ENCODE assay signal across 8 mouse cellular contexts in genomic region chr11:97279405-97280215, GRCm38 (mm10). TPM values are rescaled to one million over a fixed set of nuclear protein-coding genes. Genes with fewer than 3 reads are reported as not detected.
A peak's percentile ranks its signal among the peaks of the same experiment; 100 is the strongest.
DNase-seq lines count a peak whose midpoint lies in the region; ATAC-seq and TF ChIP-seq lines count a peak whose summit lies in the region.

No protein-coding gene starts in this region.

- H3K4me2 ChIP-seq in embryonic facial prominence, embryonic 13.5 days: peak overlapping the region; percentile 71
- H3K4me2 ChIP-seq in midbrain, postnatal 0 days (ENCODE audit: low read depth, low read length, poor library complexity, severe bottlenecking): peak overlapping the region; percentile 52
- H3K4me2 ChIP-seq in stomach, embryonic 16.5 days (ENCODE audit: low read depth, low read length): peak overlapping the region; percentile 68

- H3K9ac ChIP-seq in embryonic facial prominence, embryonic 13.5 days: peak overlapping the region; percentile 99
- H3K9ac ChIP-seq in midbrain, postnatal 0 days (replicated peaks; ENCODE audit: low read length, poor library complexity, severe bottlenecking): peak overlapping the region; percentile 100
- peak overlapping the region; percentile 100 for H3K9ac ChIP-seq in stomach, embryonic 16.5 days (ENCODE audit: low read length)

- WGBS in embryonic facial prominence, embryonic 13.5 days: under 1% methylated on average over 62 of the region's 64 CpGs
- 0% methylated on average over 50 of the region's 64 CpGs for WGBS in midbrain, postnatal 0 days
- WGBS in stomach, embryonic 16.5 days: 1% methylated on average over 56 of the region's 64 CpGs

- no peaks in the 10 kb centered on the region for H3K36me3 ChIP-seq in embryonic facial prominence, embryonic 13.5 days
- H3K36me3 ChIP-seq in midbrain, postnatal 0 days (ENCODE audit: insufficient read depth, low read length): no peaks in the 10 kb centered on the region
- H3K36me3 ChIP-seq in stomach, embryonic 16.5 days (ENCODE audit: control insufficient read depth, insufficient read depth, low read length): no peaks in the 10 kb centered on the region

- H3K27me3 ChIP-seq in embryonic facial prominence, embryonic 13.5 days: no peaks in the 10 kb centered on the region
- no peaks in the 10 kb centered on the region for H3K27me3 ChIP-seq in midbrain, postnatal 0 days (ENCODE audit: insufficient read depth, low read length)
- no peaks in the 10 kb centered on the region for H3K27me3 ChIP-seq in stomach, embryonic 16.5 days (ENCODE audit: control insufficient read depth, insufficient read depth, low read length)

- peak overlapping the region; percentile 96 for H3K27ac ChIP-seq in embryonic facial prominence, embryonic 13.5 days
- peak overlapping the region; percentile 100 for H3K27ac ChIP-seq in midbrain, postnatal 0 days (ENCODE audit: low read depth, low read length)
- peak overlapping the region; percentile 98 for H3K27ac ChIP-seq in stomach, embryonic 16.5 days (ENCODE audit: low read length)

- DNase-seq in A20 (ENCODE audit: low read depth, low spot score) (peak; percentile 63), liver (peak; percentile 62)
- peak; percentile 70 to 80 for DNase-seq in adrenal gland, postnatal 36 days
- DNase-seq in heart, adult 8-10 months (ENCODE audit: low spot score): peak; percentile 38
- peak; percentile 53 for DNase-seq in kidney, adult 9 months
- DNase-seq in midbrain, postnatal 0 days (ENCODE audit: low spot score): peak; percentile 86

- H3K9me3 ChIP-seq in embryonic facial prominence, embryonic 13.5 days: no peaks in the 10 kb centered on the region
- no peaks in the 10 kb centered on the region for H3K9me3 ChIP-seq in midbrain, postnatal 0 days (ENCODE audit: low read length)
- no peaks in the 10 kb centered on the region for H3K9me3 ChIP-seq in stomach, embryonic 16.5 days (replicated peaks; ENCODE audit: control insufficient read depth, low read length)

- peak; percentile 81; the same call in 1 of the 2 replicates for ATAC-seq in embryonic facial prominence, embryonic 13.5 days (ENCODE audit: insufficient number of reproducible peaks, insufficient read depth, low FRiP score, low TSS enrichment, low read depth)
- ATAC-seq in midbrain, postnatal 0 days (ENCODE audit: low FRiP score): peak; percentile 86
- peak; percentile 71 for ATAC-seq in stomach, embryonic 16.5 days (ENCODE audit: insufficient read depth, low FRiP score)

- TF ChIP-seq CTCF in midbrain, postnatal 0 days (IDR thresholded peaks at IDR 0.05): no peak

- H3K4me3 ChIP-seq in embryonic facial prominence, embryonic 13.5 days: peak overlapping the region; percentile 100
- peak overlapping the region; percentile 100 for H3K4me3 ChIP-seq in midbrain, postnatal 0 days (ENCODE audit: low read depth, low read length)
- peak overlapping the region; percentile 100 for H3K4me3 ChIP-seq in stomach, embryonic 16.5 days (replicated peaks; ENCODE audit: low read length)

- peaks cover 17% of the 10 kb centered on the region for H3K4me1 ChIP-seq in embryonic facial prominence, embryonic 13.5 days
- peaks cover 9% of the 10 kb centered on the region for H3K4me1 ChIP-seq in midbrain, postnatal 0 days (ENCODE audit: insufficient read depth, low read length)
- peaks cover 15% of the 10 kb centered on the region; the same call in 1 of the 2 replicates for H3K4me1 ChIP-seq in stomach, embryonic 16.5 days (ENCODE audit: control insufficient read depth, insufficient read depth, low read length)

RNA-seq across cellular contexts. Expression of gene Npepps, which starts 0.8 kb away (rescaled TPM):
- total RNA-seq in adrenal gland, postnatal 36 days (2021): 10 to 100 TPM; 81.8 to 86.1 TPM
- polyA plus RNA-seq in embryonic facial prominence, embryonic 13.5 days (2015; fragmentation: Nextera tagmentation; extraction: Ambion mirVana): 83.9 and 95.4 TPM in 2 replicates
- total RNA-seq in heart, adult 8-10 months (2022): 10 to 100 TPM; 78.1 to 82.3 (median 79.1) TPM
- total RNA-seq in midbrain, postnatal 0 days (2014; rRNA removed): 52.5 and 81.0 TPM in 2 replicates
- 97.8 and 109 TPM in 2 replicates for polyA plus RNA-seq in midbrain, postnatal 0 days (2015; fragmentation: Nextera tagmentation; extraction: Ambion mirVana)
- 94.7 and 95.8 TPM in 2 replicates for polyA plus RNA-seq in stomach, embryonic 16.5 days (2015; fragmentation: Nextera tagmentation; extraction: Ambion mirVana)

RNA-seq across cellular contexts. Expression of gene Mrpl45, which starts 35.9 kb away (rescaled TPM):
- total RNA-seq in adrenal gland, postnatal 36 days (2021): 10 to 100 TPM; 31.5 to 32.3 TPM
- 46.6 and 50.1 TPM in 2 replicates for polyA plus RNA-seq in embryonic facial prominence, embryonic 13.5 days (2015; fragmentation: Nextera tagmentation; extraction: Ambion mirVana)
- 10 to 100 TPM; 49.9 to 64.7 (median 56.9) TPM for total RNA-seq in heart, adult 8-10 months (2022)
- 21.4 and 29.1 TPM in 2 replicates for total RNA-seq in midbrain, postnatal 0 days (2014; rRNA removed)
- 33.0 and 36.0 TPM in 2 replicates for polyA plus RNA-seq in midbrain, postnatal 0 days (2015; fragmentation: Nextera tagmentation; extraction: Ambion mirVana)
- polyA plus RNA-seq in stomach, embryonic 16.5 days (2015; fragmentation: Nextera tagmentation; extraction: Ambion mirVana): 38.5 and 38.6 TPM in 2 replicates

Comparison
In these comparisons a context has a peak if more than half of its experiments do, and no peak if none do; other contexts are left out.
1. Peak in every context shown above with its lines: DNase-seq, ATAC-seq, H3K4me3 ChIP-seq and H3K27ac ChIP-seq.